ENCODE assay signal across 14 mouse cellular contexts in genomic region chr9:15773426-15773825, GRCm38 (mm10).
DNase-seq lines count a peak whose midpoint lies in the region; ATAC-seq lines count a peak whose summit lies in the region.
"Had no signal": no experiment of that assay in that cellular context is flagged by ENCODE, and none has a peak within 500 bp of the region (broad histone marks: within the 10 kb centered on the region; RNA-seq: fewer than 3 reads in every experiment).

No protein-coding gene starts in this region.

- no peak; the same call in 1 of the 2 replicates for ATAC-seq in forebrain, embryonic 16.5 days
- ATAC-seq in midbrain, embryonic 13.5 days, result peak; percentile 57
- peak; percentile 12; the same call in 1 of the 2 replicates for ATAC-seq in forebrain, embryonic 13.5 days
- ATAC-seq: intestine, embryonic 16.5 days had no signal

- H3K4me3 ChIP-seq in forebrain, embryonic 10.5 days, result no peak overlapping the region
- H3K4me3 ChIP-seq in forebrain, embryonic 16.5 days (replicated peaks; ENCODE audit: low read length), result no peak overlapping the region
- H3K4me3 ChIP-seq in midbrain, embryonic 13.5 days (replicated peaks), result no peak overlapping the region
- no peak overlapping the region for H3K4me3 ChIP-seq in midbrain, embryonic 10.5 days
- no peak overlapping the region for H3K4me3 ChIP-seq in forebrain, embryonic 13.5 days
- no peak overlapping the region for H3K4me3 ChIP-seq in limb, embryonic 10.5 days
- H3K4me3 ChIP-seq: heart, embryonic 15.5 days had no signal

- no peak overlapping the region for H3K9ac ChIP-seq in forebrain, embryonic 16.5 days (replicated peaks; ENCODE audit: low read depth, low read length)
- no peak overlapping the region for H3K9ac ChIP-seq in midbrain, embryonic 13.5 days (replicated peaks)
- no peak overlapping the region for H3K9ac ChIP-seq in forebrain, embryonic 13.5 days
- H3K9ac ChIP-seq: heart, embryonic 15.5 days had no signal

- H3K4me1 ChIP-seq in forebrain, embryonic 10.5 days, result peaks cover 44% of the 10 kb centered on the region
- H3K4me1 ChIP-seq in forebrain, embryonic 16.5 days (replicated peaks; ENCODE audit: control insufficient read depth, insufficient read depth, low read length), result 0 out of 2 replicates have a peak, but pooled peaks cover 2% of the 10 kb centered on the region
- H3K4me1 ChIP-seq in midbrain, embryonic 13.5 days (replicated peaks), result 0 out of 2 replicates have a peak, but pooled peaks cover 2% of the 10 kb centered on the region
- peaks cover 3% of the 10 kb centered on the region; the same call in 1 of the 2 replicates for H3K4me1 ChIP-seq in midbrain, embryonic 10.5 days
- peaks cover 39% of the 10 kb centered on the region for H3K4me1 ChIP-seq in forebrain, embryonic 13.5 days
- peaks cover 38% of the 10 kb centered on the region for H3K4me1 ChIP-seq in limb, embryonic 10.5 days
- H3K4me1 ChIP-seq: heart, embryonic 15.5 days had no signal

- WGBS in forebrain, embryonic 10.5 days, result 58% methylated on average over 3 of the region's 4 CpGs
- 46% methylated on average over 3 of the region's 4 CpGs for WGBS in forebrain, embryonic 16.5 days
- 48% methylated on average over 3 of the region's 4 CpGs for whole genome bisulfite sequencing in midbrain, embryonic 13.5 days
- WGBS in midbrain, embryonic 10.5 days, result 58% methylated on average over 3 of the region's 4 CpGs
- 38% methylated on average over 4 of the region's 4 CpGs for WGBS in forebrain, embryonic 13.5 days
- 59% methylated on average over 3 of the region's 4 CpGs for WGBS in limb, embryonic 10.5 days

- no peak overlapping the region for H3K4me2 ChIP-seq in forebrain, embryonic 16.5 days (ENCODE audit: low read length)
- H3K4me2 ChIP-seq in midbrain, embryonic 13.5 days (replicated peaks), result no peak overlapping the region
- no peak overlapping the region for H3K4me2 ChIP-seq in forebrain, embryonic 13.5 days
- H3K4me2 ChIP-seq: heart, embryonic 15.5 days had no signal

- peaks cover 4% of the 10 kb centered on the region; the same call in 1 of the 2 replicates for H3K9me3 ChIP-seq in forebrain, embryonic 10.5 days
- H3K9me3 ChIP-seq in forebrain, embryonic 16.5 days (ENCODE audit: control insufficient read depth, low read length), result no peaks in the 10 kb centered on the region
- no peaks in the 10 kb centered on the region for H3K9me3 ChIP-seq in midbrain, embryonic 13.5 days
- no peaks in the 10 kb centered on the region for H3K9me3 ChIP-seq in midbrain, embryonic 10.5 days (replicated peaks)
- H3K9me3 ChIP-seq in forebrain, embryonic 13.5 days (replicated peaks), result no peaks in the 10 kb centered on the region
- no peaks in the 10 kb centered on the region for H3K9me3 ChIP-seq in limb, embryonic 10.5 days (replicated peaks)
- H3K9me3 ChIP-seq: heart, embryonic 15.5 days had no signal

- peak overlapping the region; percentile 26; the same call in 1 of the 2 replicates for H3K27ac ChIP-seq in forebrain, embryonic 10.5 days
- H3K27ac ChIP-seq in forebrain, embryonic 16.5 days (ENCODE audit: low read length), result no peak overlapping the region
- no peak overlapping the region for H3K27ac ChIP-seq in midbrain, embryonic 13.5 days
- H3K27ac ChIP-seq in midbrain, embryonic 10.5 days (replicated peaks), result no peak overlapping the region
- no peak overlapping the region for H3K27ac ChIP-seq in forebrain, embryonic 13.5 days
- peak overlapping the region; percentile 78 for H3K27ac ChIP-seq in limb, embryonic 10.5 days
- H3K27ac ChIP-seq: heart, embryonic 15.5 days had no signal

- peaks cover 81% of the 10 kb centered on the region for H3K27me3 ChIP-seq in forebrain, embryonic 10.5 days (ENCODE audit: poor library complexity, severe bottlenecking)
- no peaks in the 10 kb centered on the region for H3K27me3 ChIP-seq in forebrain, embryonic 16.5 days (replicated peaks; ENCODE audit: control insufficient read depth, insufficient read depth, low read length)
- no peaks in the 10 kb centered on the region for H3K27me3 ChIP-seq in midbrain, embryonic 13.5 days
- H3K27me3 ChIP-seq in midbrain, embryonic 10.5 days (ENCODE audit: low read depth, poor library complexity, severe bottlenecking), result peaks cover 10% of the 10 kb centered on the region; the same call in 1 of the 2 replicates
- H3K27me3 ChIP-seq in forebrain, embryonic 13.5 days, result peaks cover 37% of the 10 kb centered on the region
- no peaks in the 10 kb centered on the region for H3K27me3 ChIP-seq in limb, embryonic 10.5 days (ENCODE audit: low read depth, poor library complexity, severe bottlenecking)
- H3K27me3 ChIP-seq: heart, embryonic 15.5 days had no signal

- no peak for DNase-seq in forebrain, embryonic 10.5 days (ENCODE audit: extremely low spot score, low spot score)
- DNase-seq in midbrain, embryonic 10.5 days (ENCODE audit: low spot score), result no peak
- no peak for DNase-seq in limb, embryonic 10.5 days (ENCODE audit: low spot score)
- DNase-seq in embryo, embryonic 10.5 days (ENCODE audit: low spot score), result no peak
- no peak for DNase-seq in spleen, adult 18-20 months
- DNase-seq: cerebellum, adult 8-10 months; kidney, postnatal 10 days; liver; lung, adult 2 months had no signal

- H3K36me3 ChIP-seq in forebrain, embryonic 10.5 days (replicated peaks), result no peaks in the 10 kb centered on the region
- H3K36me3 ChIP-seq in forebrain, embryonic 16.5 days (ENCODE audit: control insufficient read depth, insufficient read depth), result no peaks in the 10 kb centered on the region
- H3K36me3 ChIP-seq in midbrain, embryonic 13.5 days, result no peaks in the 10 kb centered on the region
- no peaks in the 10 kb centered on the region for H3K36me3 ChIP-seq in midbrain, embryonic 10.5 days
- no peaks in the 10 kb centered on the region for H3K36me3 ChIP-seq in forebrain, embryonic 13.5 days (ENCODE audit: poor library complexity, severe bottlenecking)
- H3K36me3 ChIP-seq in limb, embryonic 10.5 days, result no peaks in the 10 kb centered on the region
- H3K36me3 ChIP-seq: heart, embryonic 15.5 days had no signal

Comparison
In these comparisons a context has a peak if more than half of its experiments do, and no peak if none do; other contexts are left out.
1. H3K27ac ChIP-seq: peak in forebrain, embryonic 10.5 days (single experiment) and limb, embryonic 10.5 days (single experiment); none in forebrain, embryonic 16.5 days (single experiment), midbrain, embryonic 13.5 days (single experiment), midbrain, embryonic 10.5 days (single experiment) and forebrain, embryonic 13.5 days (single experiment).